Mouse (Mus musculus) lung, postnatal 0 days (tissue): ENCODE measurements around the gene Dlg2. TPM values are rescaled to one million over a fixed set of nuclear protein-coding genes. Genes with fewer than 3 reads are reported as not detected.

Source experiments
- ATAC-seq: fragments of 200-750 bp; cut with Nextera tagmentation; 2 replicates; pipeline ENCODE4 v1.8.0; 2017; ENCODE audit warnings: moderate library complexity
- DNase-seq: peaks from one replicate; pipeline ENCODE4 v3.0.0-alpha.2; 2016; ENCODE audit warnings: low spot score
- H3K27ac ChIP-seq: fragments of 300-500 bp; sonication (generic); 2 replicates; pipeline ENCODE4 v1.5.1; 2014; ENCODE audit warnings: antibody characterized with exemption, mild to moderate bottlenecking, low read length, mixed read lengths
- H3K27me3 ChIP-seq: fragments of 300-500 bp; sonication (generic); replicated peaks from 2 replicates; pipeline ENCODE4 v1.6.1; 2014; ENCODE audit warnings: low read length, mixed read lengths; ENCODE audit not compliant: insufficient read depth
- H3K36me3 ChIP-seq: fragments of 300-500 bp; sonication (generic); 2 replicates; pipeline ENCODE4 v1.6.1; 2014; ENCODE audit warnings: low read length, mixed read lengths; ENCODE audit not compliant: insufficient read depth
- H3K4me1 ChIP-seq: fragments of 300-500 bp; sonication (generic); 2 replicates; pipeline ENCODE4 v1.6.1; 2014; ENCODE audit warnings: antibody characterized with exemption, low read depth, low read length, mixed read lengths; ENCODE audit not compliant: insufficient read depth
- H3K4me2 ChIP-seq: fragments of 300-500 bp; sonication (generic); replicated peaks from 2 replicates; pipeline ENCODE4 v1.6.1; 2014; ENCODE audit warnings: low read depth, mild to moderate bottlenecking, low read length, moderate library complexity, mixed read lengths
- H3K4me3 ChIP-seq: fragments of 300-500 bp; sonication (generic); 2 replicates; pipeline ENCODE4 v1.5.1; 2014; ENCODE audit warnings: low read depth, low read length
- H3K9ac ChIP-seq: fragments of 300-500 bp; sonication (generic); replicated peaks from 2 replicates; pipeline ENCODE4 v1.6.1; 2014; ENCODE audit warnings: low read depth, mild to moderate bottlenecking
- H3K9me3 ChIP-seq: fragments of 300-500 bp; sonication (generic); 2 replicates; pipeline ENCODE4 v1.6.1; 2016; ENCODE audit warnings: low read length, mixed read lengths
- CTCF ChIP-seq: IDR thresholded peaks from 2 replicates; pipeline ENCODE4 v1.5.1; 2016; ENCODE audit warnings: antibody characterized with exemption, mild to moderate bottlenecking
- EP300 ChIP-seq: IDR thresholded peaks from 2 replicates; pipeline ENCODE4 v1.6.1; 2016; ENCODE audit warnings: antibody characterized with exemption, mild to moderate bottlenecking, control low read depth
- WGBS: fragments of 180-500 bp; shearing (Covaris S2); extraction: QIAGEN DNeasy Blood & Tissue Kit; methylation state at CpG from one replicate; pipeline ENCODE4 v1.1.7; 2014; 5-methylcytosine and 5-hydroxymethylcytosine counted together
- polyA plus RNA-seq: library from polyadenylated mRNA; unstranded; fragments of >200 nt; fragmentation: Nextera tagmentation; extraction: Ambion mirVana; gene quantifications from 2 replicates; pipeline ENCODE4 v1.2.1, GENCODE M21; 2015

Gene Dlg2
- polyA plus RNA-seq, 1 experiment from 2014 or later = 0.43 TPM

DNA sequence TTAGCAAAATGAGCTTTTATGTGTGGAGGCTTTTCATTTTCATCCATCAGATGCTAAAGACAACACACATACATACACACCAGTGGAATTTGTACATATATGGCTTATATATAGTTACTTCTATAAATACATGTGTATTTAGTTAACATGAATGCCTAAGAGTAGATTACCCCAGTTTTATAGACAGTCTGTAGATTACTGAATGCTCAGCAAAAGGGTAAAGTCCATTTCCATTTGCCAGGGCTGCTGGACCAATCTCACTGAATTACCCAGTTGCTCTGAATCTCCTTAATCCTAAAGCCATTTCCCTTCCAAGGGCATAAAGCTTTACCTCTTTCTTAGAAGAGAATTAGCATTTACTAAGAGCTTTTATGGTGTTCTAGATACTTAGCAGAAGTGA is 1744.1 kb downstream of the Dlg2 start:
- no peak for DNase-seq

GRCm38 (mm10) chr7:92234476-92235202 is 1758.2 kb downstream of the Dlg2 start:
- no peaks in the 10 kb centered on the region for H3K27me3 ChIP-seq
- H3K4me1 ChIP-seq = no peaks in the 10 kb centered on the region
- no peak overlapping the region for H3K27ac ChIP-seq
- H3K4me2 ChIP-seq = no peak overlapping the region
- 63% methylated on average over 11 of the region's 11 CpGs for WGBS
- DNase-seq (no peak), ATAC-seq (no peak)
- no peaks in the 10 kb centered on the region for H3K36me3 ChIP-seq
- no peak overlapping the region for H3K9ac ChIP-seq
- H3K9me3 ChIP-seq = no peaks in the 10 kb centered on the region
- H3K4me3 ChIP-seq = no peak overlapping the region
- TF ChIP-seq CTCF = no peak
- no peak for TF ChIP-seq EP300

More for the DNA sequence above, 1744.1 kb downstream of the Dlg2 start:
- Histone ChIP-seq H3K4me1 (no peaks in the 10 kb centered on the region), H3K9me3 (no peaks in the 10 kb centered on the region), H3K27ac (no peak overlapping the region), H3K27me3 (no peaks in the 10 kb centered on the region), H3K4me3 (no peak overlapping the region), H3K4me2 (no peak overlapping the region), H3K9ac (no peak overlapping the region), H3K36me3 (no peaks in the 10 kb centered on the region)
- ATAC-seq = no peak
- TF ChIP-seq CTCF = no peak
- no peak for TF ChIP-seq EP300

GRCm38 (mm10) chr7:92235541-92236031 is 1759.1 kb downstream of the Dlg2 start:
- no peak overlapping the region for H3K9ac ChIP-seq
- 58% methylated on average over 12 of the region's 12 CpGs for WGBS
- TF ChIP-seq EP300 (no peak), CTCF (no peak)
- H3K4me2 ChIP-seq = no peak overlapping the region
- no peak overlapping the region for H3K4me3 ChIP-seq
- no peak overlapping the region for H3K27ac ChIP-seq
- DNase-seq (no peak), ATAC-seq (no peak)
- no peaks in the 10 kb centered on the region for H3K36me3 ChIP-seq
- H3K9me3 ChIP-seq = no peaks in the 10 kb centered on the region
- no peaks in the 10 kb centered on the region for H3K27me3 ChIP-seq
- H3K4me1 ChIP-seq = no peaks in the 10 kb centered on the region

DNA sequence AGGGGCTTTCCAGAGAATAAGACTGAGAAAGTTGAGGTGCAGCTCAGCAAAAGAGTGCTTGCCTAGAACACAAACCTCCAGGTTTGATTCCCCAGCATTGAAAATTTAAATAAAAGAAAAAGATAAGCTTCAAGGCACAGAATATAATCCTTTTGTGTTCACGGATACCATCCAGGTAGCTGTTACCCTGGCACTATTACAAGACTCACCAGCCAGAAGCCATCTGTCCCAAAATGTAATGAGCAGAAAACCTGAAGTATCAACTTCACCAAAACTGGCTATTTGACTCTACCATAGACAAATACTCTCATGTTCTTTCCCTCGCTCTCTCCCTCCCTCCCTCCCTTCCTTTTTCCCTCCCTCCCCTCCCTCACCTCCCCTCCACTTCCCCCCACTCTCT is 1764.4 kb downstream of the Dlg2 start:
- Histone ChIP-seq H3K27me3 (no peaks in the 10 kb centered on the region), H3K36me3 (no peaks in the 10 kb centered on the region), H3K9ac (no peak overlapping the region), H3K27ac (no peak overlapping the region), H3K4me1 (no peaks in the 10 kb centered on the region), H3K9me3 (no peaks in the 10 kb centered on the region), H3K4me2 (no peak overlapping the region), H3K4me3 (no peak overlapping the region)
- no peak for DNase-seq
- TF ChIP-seq EP300 = no peak
- no peak for TF ChIP-seq CTCF
- 80% methylated on average over 2 of the region's 2 CpGs for WGBS
- ATAC-seq = no peak

DNA sequence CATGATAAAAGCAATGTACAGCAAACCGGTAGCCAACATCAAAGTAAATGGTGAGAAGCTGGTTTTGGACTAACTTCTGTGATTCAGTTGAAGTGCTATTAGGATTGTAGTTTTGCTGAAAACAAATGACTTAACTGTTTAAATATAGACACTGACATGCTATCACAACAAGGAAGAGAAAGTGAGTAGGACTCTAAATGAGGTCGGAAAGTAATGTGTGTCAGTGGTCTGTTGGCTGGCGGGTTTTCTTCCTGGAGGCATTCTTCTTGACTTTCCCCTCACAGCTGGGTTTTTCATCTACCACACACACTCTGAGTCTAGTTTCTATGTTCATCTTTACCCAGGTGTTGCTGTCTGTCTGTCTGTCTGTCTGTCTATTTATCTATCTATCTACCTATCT is 1771.1 kb downstream of the Dlg2 start:
- no peaks in the 10 kb centered on the region for H3K27me3 ChIP-seq
- no peak overlapping the region for H3K4me3 ChIP-seq
- H3K27ac ChIP-seq = no peak overlapping the region
- H3K9ac ChIP-seq = no peak overlapping the region
- H3K9me3 ChIP-seq = no peaks in the 10 kb centered on the region
- WGBS = 91% methylated on average over 3 of the region's 3 CpGs
- TF ChIP-seq EP300 (no peak), CTCF (no peak)
- no peak overlapping the region for H3K4me2 ChIP-seq
- ATAC-seq (no peak), DNase-seq (no peak)
- no peaks in the 10 kb centered on the region for H3K4me1 ChIP-seq
- H3K36me3 ChIP-seq = no peaks in the 10 kb centered on the region

GRCm38 (mm10) chr7:92248619-92249018 is 1772.1 kb downstream of the Dlg2 start:
- H3K9ac ChIP-seq = no peak overlapping the region
- H3K4me1 ChIP-seq = no peaks in the 10 kb centered on the region
- DNase-seq (no peak), ATAC-seq (no peak)
- H3K9me3 ChIP-seq = no peaks in the 10 kb centered on the region
- WGBS = 69% methylated on average over 5 of the region's 5 CpGs
- H3K27ac ChIP-seq = no peak overlapping the region
- TF ChIP-seq CTCF (no peak), EP300 (no peak)
- no peak overlapping the region for H3K4me2 ChIP-seq
- H3K27me3 ChIP-seq = no peaks in the 10 kb centered on the region
- no peak overlapping the region for H3K4me3 ChIP-seq
- no peaks in the 10 kb centered on the region for H3K36me3 ChIP-seq
